7 mouse cellular contexts compared by ENCODE assay signal in the genomic region with DNA sequence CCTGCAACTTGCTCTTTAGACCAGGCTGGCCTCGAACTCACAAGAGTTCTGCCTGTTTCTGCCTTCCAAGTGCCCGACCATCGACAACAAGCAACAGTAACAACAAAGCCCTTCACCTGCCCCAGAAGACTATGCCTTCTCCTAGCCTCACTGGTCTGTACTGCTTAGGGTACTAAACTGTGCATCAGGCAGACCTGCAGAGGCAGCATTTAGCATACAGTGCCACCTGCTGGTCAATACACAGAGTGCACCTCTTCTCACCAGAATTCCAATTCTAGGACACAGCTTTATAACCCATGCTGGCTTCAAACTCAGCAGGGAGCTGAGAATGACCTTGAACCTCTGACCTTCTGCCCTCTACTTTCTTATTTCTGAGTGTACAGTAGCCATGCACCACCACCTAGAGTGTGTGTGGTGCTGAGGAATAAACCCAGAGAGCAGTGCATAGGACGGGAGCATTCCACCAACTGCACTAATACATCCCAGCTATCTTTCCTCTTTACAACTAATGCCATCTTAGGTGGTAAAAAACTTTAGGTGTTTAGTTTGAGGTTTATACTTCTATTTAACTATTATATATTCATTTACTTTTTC. TPM values are rescaled to one million over a fixed set of nuclear protein-coding genes. Genes with fewer than 3 reads are reported as not detected.
DNase-seq lines count a peak whose midpoint lies in the region; ATAC-seq lines count a peak whose summit lies in the region.

No protein-coding gene starts in this region.

- no peak overlapping the region for H3K9ac ChIP-seq in hindbrain, embryonic 15.5 days

- peak; percentile 43 for DNase-seq in WW6 (ENCODE audit: low read depth, low spot score)
- DNase-seq in cerebellum, adult 8-10 months, result peak; percentile 61
- DNase-seq in forelimb bud, embryonic 11.5 days (ENCODE audit: low read depth, low spot score), result peak; percentile 74
- peak; percentile 48 to 56 for DNase-seq in layer of hippocampus, postnatal 36 days
- peak; percentile 70 for DNase-seq in lung, postnatal 10 days
- DNase-seq in retina, postnatal 7 days (ENCODE audit: low read depth, low spot score), result peak; percentile 58

- ATAC-seq in hindbrain, embryonic 15.5 days (ENCODE audit: low FRiP score, low read depth), result peak; percentile 85

- H3K27ac ChIP-seq in hindbrain, embryonic 15.5 days (replicated peaks), result no peak overlapping the region

- H3K4me3 ChIP-seq in hindbrain, embryonic 15.5 days, result no peak overlapping the region

- H3K4me1 ChIP-seq in hindbrain, embryonic 15.5 days (replicated peaks), result no peaks in the 10 kb centered on the region

- no peaks in the 10 kb centered on the region for H3K27me3 ChIP-seq in hindbrain, embryonic 15.5 days

- WGBS in hindbrain, embryonic 15.5 days, result 72% methylated on average over 4 of the region's 4 CpGs

- peaks cover 31% of the 10 kb centered on the region for H3K36me3 ChIP-seq in hindbrain, embryonic 15.5 days

- no peak overlapping the region for H3K4me2 ChIP-seq in hindbrain, embryonic 15.5 days

- H3K9me3 ChIP-seq in hindbrain, embryonic 15.5 days, result no peaks in the 10 kb centered on the region

RNA-seq across cellular contexts. Expression of a gene that starts 16.3 kb away (rescaled TPM):
- polyA plus RNA-seq in hindbrain, embryonic 15.5 days (2015; fragmentation: Nextera tagmentation; extraction: Ambion mirVana), result 32.0 and 35.2 TPM in 2 replicates
- total RNA-seq in layer of hippocampus, postnatal 36 days (2021), result 10 to 100 TPM; 30.8 to 35.8 TPM

RNA-seq across cellular contexts. Expression of a gene that starts 43.9 kb away (rescaled TPM):
- 50.7 and 52.8 TPM in 2 replicates for polyA plus RNA-seq in hindbrain, embryonic 15.5 days (2015; fragmentation: Nextera tagmentation; extraction: Ambion mirVana)
- total RNA-seq in layer of hippocampus, postnatal 36 days (2021), result 10 to 100 TPM; 49.9 to 52.5 TPM

RNA-seq across cellular contexts. Expression of a gene that starts 50.8 kb away (rescaled TPM):
- 0.50 and 0.56 TPM in 2 replicates for polyA plus RNA-seq in hindbrain, embryonic 15.5 days (2015; fragmentation: Nextera tagmentation; extraction: Ambion mirVana)
- total RNA-seq in layer of hippocampus, postnatal 36 days (2021), result under 1 TPM; 0.35 to 0.71 TPM

RNA-seq across cellular contexts. Expression of a gene that starts 52.4 kb away (rescaled TPM):
- polyA plus RNA-seq in hindbrain, embryonic 15.5 days (2015; fragmentation: Nextera tagmentation; extraction: Ambion mirVana), result 35.2 and 36.3 TPM in 2 replicates
- 10 to 100 TPM; 26.5 to 30.7 TPM for total RNA-seq in layer of hippocampus, postnatal 36 days (2021)

RNA-seq across cellular contexts. Expression of a gene that starts 53.6 kb away (rescaled TPM):
- 143 and 165 TPM in 2 replicates for polyA plus RNA-seq in hindbrain, embryonic 15.5 days (2015; fragmentation: Nextera tagmentation; extraction: Ambion mirVana)
- total RNA-seq in layer of hippocampus, postnatal 36 days (2021), result 10 to 100 TPM; 53.0 to 57.7 TPM
